Mouse (Mus musculus) brain, embryonic 14.5 days (tissue): ENCODE measurements around the gene 2010111I01Rik. TPM values are rescaled to one million over a fixed set of nuclear protein-coding genes. Genes with fewer than 3 reads are reported as not detected.

Experiments used
- DNase-seq: peaks from one replicate; pipeline ENCODE4 v3.0.0-alpha.2; 2011; ENCODE audit warnings: low read depth
- CTCF ChIP-seq: fragments of 200-500 bp; IDR thresholded peaks from 2 replicates; pipeline ENCODE4 v1.5.1; 2012; ENCODE audit warnings: inconsistent platforms, mild to moderate bottlenecking, moderate library complexity, borderline replicate concordance; ENCODE audit not compliant: insufficient read depth, insufficient read length; ENCODE audit errors: extremely low read depth
- POLR2A ChIP-seq: fragments of 200-500 bp; IDR thresholded peaks from 2 replicates; pipeline ENCODE4 v1.6.1; 2012; ENCODE audit warnings: mild to moderate bottlenecking, inconsistent platforms, borderline replicate concordance; ENCODE audit not compliant: poor library complexity, insufficient read depth, insufficient read length, severe bottlenecking; ENCODE audit errors: extremely low read depth
- polyA plus RNA-seq: library from polyadenylated mRNA; depleted of rRNA; stranded (reverse); fragments of >200 nt; gene quantifications from 2 replicates; pipeline ENCODE4 v1.2.3, GENCODE M21; 2012

2010111I01Rik gene
- polyA plus RNA-seq, 1 experiment = 27.2 TPM

- DNase-seq = no peak
- TF ChIP-seq CTCF (no peak), POLR2A (no peak)
These were observed 318.5 kb downstream of the 2010111I01Rik start for GRCm38 (mm10) chr13:63283236-63283635.

GRCm38 (mm10) chr13:63284748-63285147 is 320.1 kb downstream of the 2010111I01Rik start:
- TF ChIP-seq CTCF (no peak), POLR2A (no peak)
- DNase-seq = no peak

- DNase-seq = no peak
- TF ChIP-seq CTCF = no peak
- no peak for TF ChIP-seq POLR2A
These were observed 321.9 kb downstream of the 2010111I01Rik start for GRCm38 (mm10) chr13:63286483-63287102.

- DNase-seq = no peak
These were observed 324.5 kb downstream of the 2010111I01Rik start for GRCm38 (mm10) chr13:63289152-63289551.

DNA sequence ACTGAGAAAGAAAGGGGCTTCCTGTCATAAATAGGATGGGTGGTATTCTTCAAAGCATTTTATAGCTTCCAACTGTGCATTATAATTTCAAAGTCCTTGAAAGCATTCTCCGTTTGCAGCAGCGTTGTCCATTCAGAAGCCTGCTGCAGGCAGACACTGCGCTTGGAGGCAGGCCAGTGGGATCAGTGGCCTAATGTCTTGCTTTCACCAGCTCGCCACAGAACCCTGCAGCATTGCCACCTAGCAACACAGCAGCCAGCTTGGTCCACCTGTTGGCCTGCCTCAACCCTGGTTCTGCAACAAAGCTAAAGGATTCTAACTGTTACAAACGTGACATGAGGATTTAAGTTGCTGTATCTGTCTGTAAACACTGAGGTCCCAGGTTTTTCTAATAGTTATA is 325.0 kb downstream of the 2010111I01Rik start:
- DNase-seq = peak; percentile 66
- TF ChIP-seq CTCF (no peak), POLR2A (no peak)

More at GRCm38 (mm10) chr13:63289152-63289551, 324.5 kb downstream of the 2010111I01Rik start:
- TF ChIP-seq CTCF (no peak), POLR2A (no peak)

DNA sequence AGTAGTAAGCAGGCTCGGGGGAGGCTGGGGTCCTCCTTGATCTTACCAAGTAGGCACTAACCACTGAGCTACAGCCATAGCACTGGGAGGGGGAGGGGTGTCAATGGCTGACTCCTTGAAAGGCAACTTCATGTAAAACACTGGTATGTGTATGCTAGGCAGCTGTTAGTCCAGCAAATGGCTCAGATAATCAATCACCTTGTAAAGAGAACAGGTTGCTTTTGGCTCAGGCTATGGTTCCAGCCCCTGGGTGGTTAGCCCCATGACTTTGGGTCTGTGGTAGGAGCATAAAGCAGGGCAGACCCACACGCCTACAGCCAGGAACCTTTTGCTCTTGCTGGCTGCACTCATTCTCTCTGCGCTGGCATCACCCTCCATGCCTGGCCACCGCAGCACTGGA is 325.4 kb downstream of the 2010111I01Rik start:
- no peak for TF ChIP-seq POLR2A
- no peak for TF ChIP-seq CTCF
- DNase-seq = no peak

- TF ChIP-seq POLR2A (no peak), CTCF (no peak)
These were observed 326.3 kb downstream of the 2010111I01Rik start for GRCm38 (mm10) chr13:63291016-63291415.

GRCm38 (mm10) chr13:63293647-63294046 is 329.0 kb downstream of the 2010111I01Rik start:
- TF ChIP-seq POLR2A (no peak), CTCF (no peak)
- DNase-seq = no peak

More at GRCm38 (mm10) chr13:63291016-63291415, 326.3 kb downstream of the 2010111I01Rik start:
- no peak for DNase-seq

- TF ChIP-seq CTCF (no peak), POLR2A (no peak)
- peak; percentile 66 for DNase-seq
These were observed 329.9 kb downstream of the 2010111I01Rik start for GRCm38 (mm10) chr13:63294359-63295193.

DNA sequence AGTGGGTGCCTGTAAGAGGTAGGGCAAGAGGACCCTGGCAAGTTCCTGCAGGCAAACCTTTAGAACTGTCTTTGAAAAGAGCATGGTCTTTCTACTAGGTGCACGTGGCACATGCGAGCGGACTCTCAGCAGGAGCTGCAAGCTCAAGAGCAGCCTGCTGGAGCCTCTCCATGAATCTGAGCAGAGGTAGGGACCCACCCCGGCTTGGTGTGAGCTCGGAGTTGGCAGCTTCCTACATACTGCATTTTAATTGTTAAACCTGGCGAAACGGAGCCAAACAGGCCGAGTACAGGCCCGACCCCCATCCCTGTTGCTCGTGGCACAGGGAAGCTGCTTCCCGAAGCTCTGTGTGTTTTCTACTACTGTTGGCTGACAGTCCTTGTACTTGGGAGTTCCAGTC is 331.6 kb downstream of the 2010111I01Rik start:
- DNase-seq = no peak
- TF ChIP-seq POLR2A (no peak), CTCF (no peak)

DNA sequence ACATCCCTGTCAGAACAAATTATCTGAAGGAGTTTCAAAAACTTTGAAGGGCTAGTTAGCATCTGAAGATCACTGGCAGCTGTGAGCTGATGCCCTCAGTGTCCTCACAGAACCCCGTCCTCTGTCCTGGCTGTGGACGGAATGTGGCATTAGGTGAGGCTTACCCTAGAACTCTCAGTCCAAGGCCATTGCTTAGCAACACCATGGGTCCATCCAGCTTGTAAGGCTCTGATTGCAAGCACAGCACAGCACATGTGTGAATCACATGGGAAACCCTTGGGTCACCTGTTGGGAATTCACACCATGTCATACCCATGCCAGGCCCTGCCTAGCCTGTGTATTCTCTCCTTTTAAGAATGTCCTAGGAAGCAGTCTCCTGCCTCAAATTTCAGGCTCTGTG is 332.3 kb downstream of the 2010111I01Rik start:
- no peak for TF ChIP-seq CTCF
- no peak for TF ChIP-seq POLR2A
- DNase-seq = no peak
